In genomic region chr8:45521595-45521994, GRCm38 (mm10) we compare ENCODE assay signal across 16 mouse cellular contexts. TPM values are rescaled to one million over a fixed set of nuclear protein-coding genes. Genes with fewer than 3 reads are reported as not detected.
DNase-seq lines count a peak whose midpoint lies in the region; ATAC-seq and TF ChIP-seq lines count a peak whose summit lies in the region.
"Had no signal": no experiment of that assay in that cellular context is flagged by ENCODE, and none has a peak within 500 bp of the region (broad histone marks: within the 10 kb centered on the region; RNA-seq: fewer than 3 reads in every experiment).

No protein-coding gene starts in this region.

- no peaks in the 10 kb centered on the region for H3K9me3 ChIP-seq in intestine, embryonic 16.5 days (ENCODE audit: control insufficient read depth, low read length)
- H3K9me3 ChIP-seq in intestine, postnatal 0 days (ENCODE audit: control insufficient read depth): no peaks in the 10 kb centered on the region
- H3K9me3 ChIP-seq in midbrain, embryonic 14.5 days (ENCODE audit: control insufficient read depth, low read length): no peaks in the 10 kb centered on the region
- no peaks in the 10 kb centered on the region for H3K9me3 ChIP-seq in midbrain, postnatal 0 days (ENCODE audit: low read length)
- no peaks in the 10 kb centered on the region for H3K9me3 ChIP-seq in neural tube, embryonic 13.5 days
- H3K9me3 ChIP-seq in forebrain, embryonic 13.5 days (replicated peaks): no peaks in the 10 kb centered on the region
- H3K9me3 ChIP-seq: hindbrain, embryonic 10.5 days had no signal

- no peak overlapping the region for H3K9ac ChIP-seq in intestine, embryonic 16.5 days (ENCODE audit: low read depth, low read length)
- H3K9ac ChIP-seq in intestine, postnatal 0 days (ENCODE audit: low read depth, low read length): no peak overlapping the region
- no peak overlapping the region for H3K9ac ChIP-seq in midbrain, embryonic 14.5 days (replicated peaks; ENCODE audit: low read length)
- no peak overlapping the region for H3K9ac ChIP-seq in midbrain, postnatal 0 days (replicated peaks; ENCODE audit: low read length, poor library complexity, severe bottlenecking)
- H3K9ac ChIP-seq in neural tube, embryonic 13.5 days: no peak overlapping the region
- no peak overlapping the region for H3K9ac ChIP-seq in forebrain, embryonic 13.5 days

- WGBS in intestine, embryonic 16.5 days: 39% methylated on average over 6 of the region's 6 CpGs
- 40% methylated on average over 6 of the region's 6 CpGs for WGBS in intestine, postnatal 0 days
- WGBS in midbrain, embryonic 14.5 days: 72% methylated on average over 6 of the region's 6 CpGs
- 65% methylated on average over 6 of the region's 6 CpGs for WGBS in midbrain, postnatal 0 days
- 51% methylated on average over 6 of the region's 6 CpGs for WGBS in neural tube, embryonic 13.5 days
- WGBS in forebrain, embryonic 13.5 days: 88% methylated on average over 6 of the region's 6 CpGs

- no peaks in the 10 kb centered on the region for H3K27me3 ChIP-seq in intestine, embryonic 16.5 days (replicated peaks; ENCODE audit: control insufficient read depth, insufficient read depth, low read length)
- H3K27me3 ChIP-seq in intestine, postnatal 0 days (replicated peaks; ENCODE audit: control insufficient read depth, insufficient read depth, low read length): no peaks in the 10 kb centered on the region
- H3K27me3 ChIP-seq in midbrain, embryonic 14.5 days (ENCODE audit: control insufficient read depth, insufficient read depth, low read length): no peaks in the 10 kb centered on the region
- H3K27me3 ChIP-seq in midbrain, postnatal 0 days (ENCODE audit: insufficient read depth, low read length): no peaks in the 10 kb centered on the region
- no peaks in the 10 kb centered on the region for H3K27me3 ChIP-seq in neural tube, embryonic 13.5 days
- no peaks in the 10 kb centered on the region for H3K27me3 ChIP-seq in forebrain, embryonic 13.5 days
- H3K27me3 ChIP-seq: Patski had no signal

- H3K4me1 ChIP-seq in intestine, embryonic 16.5 days (ENCODE audit: control insufficient read depth, insufficient read depth, low read length): no peaks in the 10 kb centered on the region
- H3K4me1 ChIP-seq in intestine, postnatal 0 days (replicated peaks; ENCODE audit: control insufficient read depth, insufficient read depth, low read length): no peaks in the 10 kb centered on the region
- no peaks in the 10 kb centered on the region for H3K4me1 ChIP-seq in midbrain, embryonic 14.5 days (ENCODE audit: control insufficient read depth, insufficient read depth, low read length)
- H3K4me1 ChIP-seq in midbrain, postnatal 0 days (ENCODE audit: insufficient read depth, low read length): no peaks in the 10 kb centered on the region
- H3K4me1 ChIP-seq in neural tube, embryonic 13.5 days (replicated peaks): peaks cover 8% of the 10 kb centered on the region
- H3K4me1 ChIP-seq in forebrain, embryonic 13.5 days: no peaks in the 10 kb centered on the region
- H3K4me1 ChIP-seq: hindbrain, embryonic 10.5 days had no signal

- H3K36me3 ChIP-seq in intestine, embryonic 16.5 days (ENCODE audit: control insufficient read depth, insufficient read depth, low read length): no peaks in the 10 kb centered on the region
- no peaks in the 10 kb centered on the region for H3K36me3 ChIP-seq in intestine, postnatal 0 days (ENCODE audit: control insufficient read depth, insufficient read depth)
- peaks cover 5% of the 10 kb centered on the region; the same call in 1 of the 2 replicates for H3K36me3 ChIP-seq in midbrain, embryonic 14.5 days (ENCODE audit: control insufficient read depth, insufficient read depth, low read length)
- H3K36me3 ChIP-seq in midbrain, postnatal 0 days (ENCODE audit: insufficient read depth, low read length): no peaks in the 10 kb centered on the region
- peaks cover 3% of the 10 kb centered on the region; the same call in 1 of the 2 replicates for H3K36me3 ChIP-seq in neural tube, embryonic 13.5 days
- H3K36me3 ChIP-seq in forebrain, embryonic 13.5 days (ENCODE audit: poor library complexity, severe bottlenecking): no peaks in the 10 kb centered on the region
- H3K36me3 ChIP-seq: hindbrain, embryonic 10.5 days had no signal

- no peak overlapping the region for H3K27ac ChIP-seq in intestine, embryonic 16.5 days (ENCODE audit: low read length)
- no peak overlapping the region for H3K27ac ChIP-seq in intestine, postnatal 0 days (ENCODE audit: low read depth, low read length)
- H3K27ac ChIP-seq in midbrain, embryonic 14.5 days (replicated peaks; ENCODE audit: low read depth, low read length): no peak overlapping the region
- no peak overlapping the region for H3K27ac ChIP-seq in midbrain, postnatal 0 days (ENCODE audit: low read depth, low read length)
- no peak overlapping the region for H3K27ac ChIP-seq in neural tube, embryonic 13.5 days (replicated peaks)
- H3K27ac ChIP-seq in forebrain, embryonic 13.5 days: no peak overlapping the region
- H3K27ac ChIP-seq: hindbrain, embryonic 10.5 days had no signal

- H3K4me2 ChIP-seq in intestine, embryonic 16.5 days (ENCODE audit: low read depth, low read length): no peak overlapping the region
- no peak overlapping the region for H3K4me2 ChIP-seq in intestine, postnatal 0 days (replicated peaks; ENCODE audit: low read depth)
- H3K4me2 ChIP-seq in midbrain, embryonic 14.5 days (ENCODE audit: low read length): no peak overlapping the region
- no peak overlapping the region for H3K4me2 ChIP-seq in midbrain, postnatal 0 days (ENCODE audit: low read depth, low read length, poor library complexity, severe bottlenecking)
- no peak overlapping the region for H3K4me2 ChIP-seq in neural tube, embryonic 13.5 days
- H3K4me2 ChIP-seq in forebrain, embryonic 13.5 days: no peak overlapping the region

- peak; percentile 31; the same call in 1 of the 2 replicates for ATAC-seq in intestine, embryonic 16.5 days
- ATAC-seq in intestine, postnatal 0 days: no peak
- ATAC-seq in midbrain, embryonic 14.5 days (ENCODE audit: low FRiP score, low TSS enrichment): no peak
- no peak for ATAC-seq in midbrain, postnatal 0 days (ENCODE audit: low FRiP score)
- ATAC-seq in neural tube, embryonic 13.5 days (ENCODE audit: low read depth): 0 out of 2 replicates have a peak, but pooled peaks have one; percentile 23
- ATAC-seq in forebrain, embryonic 13.5 days: no peak
- ATAC-seq: CD4-positive, CD25-positive, alpha-beta regulatory T cell, adult 4 months; Patski had no signal

- H3K4me3 ChIP-seq in intestine, embryonic 16.5 days (ENCODE audit: low read length): no peak overlapping the region
- H3K4me3 ChIP-seq in intestine, postnatal 0 days (ENCODE audit: low read depth, low read length): no peak overlapping the region
- H3K4me3 ChIP-seq in midbrain, embryonic 14.5 days (replicated peaks; ENCODE audit: low read depth, low read length): no peak overlapping the region
- H3K4me3 ChIP-seq in midbrain, postnatal 0 days (ENCODE audit: low read depth, low read length): no peak overlapping the region
- H3K4me3 ChIP-seq in neural tube, embryonic 13.5 days: no peak overlapping the region
- no peak overlapping the region for H3K4me3 ChIP-seq in forebrain, embryonic 13.5 days
- H3K4me3 ChIP-seq: hindbrain, embryonic 10.5 days had no signal

- TF ChIP-seq CTCF in intestine, postnatal 0 days (IDR thresholded peaks at IDR 0.05; ENCODE audit: low read depth): no peak
- TF ChIP-seq CTCF in midbrain, postnatal 0 days (IDR thresholded peaks at IDR 0.05): no peak

- DNase-seq in midbrain, embryonic 14.5 days: peak; percentile 20
- no peak for DNase-seq in midbrain, postnatal 0 days (ENCODE audit: low spot score)
- DNase-seq in ovary, postnatal 14 days (ENCODE audit: low spot score): no peak
- DNase-seq: adrenal gland, postnatal 10 days; cerebellum, postnatal 10 days; liver; lung, postnatal 10 days; right cerebral cortex, adult 18-20 months; thymus, postnatal 14 days had no signal

RNA-seq across cellular contexts. Expression of gene Sorbs2, which starts 14.0 kb away (rescaled TPM):
- polyA plus RNA-seq in intestine, embryonic 16.5 days (2015; fragmentation: Nextera tagmentation; extraction: Ambion mirVana): 19.1 and 19.4 TPM in 2 replicates
- 16.0 and 16.2 TPM in 2 replicates for polyA plus RNA-seq in intestine, postnatal 0 days (2015; fragmentation: Nextera tagmentation; extraction: Ambion mirVana)
- polyA plus RNA-seq in midbrain, embryonic 14.5 days (2014; fragmentation: Nextera tagmentation; extraction: Ambion mirVana): 72.4 and 81.5 TPM in 2 replicates
- 79.5 and 84.9 TPM in 2 replicates for total RNA-seq in midbrain, postnatal 0 days (2014; rRNA removed)
- polyA plus RNA-seq in midbrain, postnatal 0 days (2015; fragmentation: Nextera tagmentation; extraction: Ambion mirVana): 27.7 and 36.1 TPM in 2 replicates
- 50.5 and 59.3 TPM in 2 replicates for polyA plus RNA-seq in neural tube, embryonic 13.5 days (2015; fragmentation: Nextera tagmentation; extraction: Ambion mirVana)
- polyA plus RNA-seq in forebrain, embryonic 13.5 days (2015; fragmentation: Nextera tagmentation; extraction: Ambion mirVana): 101 and 107 TPM in 2 replicates

Comparison
In these comparisons a context has a peak if more than half of its experiments do, and no peak if none do; other contexts are left out.
1. ATAC-seq: peak in intestine, embryonic 16.5 days (single experiment) and neural tube, embryonic 13.5 days (single experiment); none in intestine, postnatal 0 days (single experiment), midbrain, embryonic 14.5 days (single experiment), midbrain, postnatal 0 days (single experiment) and forebrain, embryonic 13.5 days (single experiment).